Mouse (Mus musculus) liver, postnatal 0 days (tissue): ENCODE measurements at regions not wholly inside any gene's neighbourhood (a gene's known extent, or its start where the extent isn't known, plus 50 kb on each side); places are given as distances from the start of the nearest gene placed in this dataset.

Experiments
- CTCF ChIP-seq: sonication (generic); IDR thresholded peaks from 2 replicates; pipeline ENCODE4 v1.5.1; 2016; ENCODE audit warnings: antibody characterized with exemption, low read depth
- EP300 ChIP-seq: IDR thresholded peaks from 2 replicates; pipeline ENCODE4 v1.6.1; 2016; ENCODE audit warnings: antibody characterized with exemption, low read depth, mild to moderate bottlenecking

DNA sequence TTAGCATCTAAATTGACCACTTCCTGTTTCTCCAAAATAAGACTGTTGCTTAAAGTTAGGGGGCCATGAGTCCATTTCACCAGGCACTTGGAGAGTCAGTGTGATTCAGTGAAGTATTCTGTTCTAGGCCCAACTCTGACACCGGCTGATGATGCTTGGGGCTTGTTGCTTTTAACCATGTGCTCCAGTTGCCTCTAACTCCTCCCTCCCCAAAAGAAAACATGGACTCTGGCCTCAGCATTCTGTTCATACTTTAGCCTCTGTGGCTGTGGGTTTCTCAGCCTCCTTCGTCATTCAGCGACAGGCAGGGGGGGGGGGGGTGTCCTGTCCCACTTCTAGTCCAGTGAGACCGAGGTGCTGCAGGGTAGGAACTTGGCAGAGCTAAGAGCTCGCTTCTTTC lies 126.6 kb upstream of the Ces5a start:
- TF ChIP-seq EP300, result no peak
- TF ChIP-seq CTCF, result no peak
